Mouse (Mus musculus) forebrain, embryonic 16.5 days (tissue): Measurements from ENCODE around the gene Tcf7l2. TPM values are rescaled to one million over a fixed set of nuclear protein-coding genes. Genes with fewer than 3 reads are reported as not detected.

Experiments used
- ATAC-seq: fragments of 200-750 bp; cut with Nextera tagmentation; 2 replicates; pipeline ENCODE4 v1.8.0; 2017; ENCODE audit warnings: mild to moderate bottlenecking, moderate library complexity
- H3K27ac ChIP-seq: fragments of 300-500 bp; sonication (generic); 2 replicates; pipeline ENCODE4 v1.5.1; 2014; ENCODE audit warnings: low read length, control low read depth
- H3K27me3 ChIP-seq: fragments of 300-500 bp; sonication (generic); replicated peaks from 2 replicates; pipeline ENCODE4 v1.6.1; 2014; ENCODE audit warnings: low read length; ENCODE audit not compliant: control insufficient read depth, insufficient read depth
- H3K36me3 ChIP-seq: fragments of 300-500 bp; sonication (generic); 2 replicates; pipeline ENCODE4 v1.6.1; 2014; ENCODE audit not compliant: control insufficient read depth, insufficient read depth
- H3K4me1 ChIP-seq: fragments of 300-500 bp; sonication (generic); replicated peaks from 2 replicates; pipeline ENCODE4 v1.6.1; 2014; ENCODE audit warnings: low read length; ENCODE audit not compliant: control insufficient read depth, insufficient read depth
- H3K4me2 ChIP-seq: fragments of 300-500 bp; sonication (generic); 2 replicates; pipeline ENCODE4 v1.6.1; 2014; ENCODE audit warnings: mild to moderate bottlenecking, low read length, control low read depth
- H3K4me3 ChIP-seq: fragments of 300-500 bp; sonication (generic); replicated peaks from 2 replicates; pipeline ENCODE4 v1.5.1; 2014; ENCODE audit warnings: mild to moderate bottlenecking, low read length, control low read depth
- H3K9ac ChIP-seq: fragments of 300-500 bp; sonication (generic); replicated peaks from 2 replicates; pipeline ENCODE4 v1.6.1; 2014; ENCODE audit warnings: low read depth, low read length, control low read depth
- H3K9me3 ChIP-seq: fragments of 300-500 bp; sonication (generic); 2 replicates; pipeline ENCODE4 v1.6.1; 2016; ENCODE audit warnings: low read length; ENCODE audit not compliant: control insufficient read depth
- WGBS: fragments of 180-500 bp; shearing (Covaris S2); extraction: QIAGEN DNeasy Blood & Tissue Kit; methylation state at CpG from one replicate; pipeline ENCODE4 v1.1.7; 2014; 5-methylcytosine and 5-hydroxymethylcytosine counted together
- polyA plus RNA-seq: library from polyadenylated mRNA; unstranded; fragments of >200 nt; fragmentation: Nextera tagmentation; extraction: Ambion mirVana; gene quantifications from 2 replicates; pipeline ENCODE4 v1.2.1, GENCODE M21; 2015

The Tcf7l2 gene
- polyA plus RNA-seq, 1 experiment from 2014 or later, result 58.7 TPM

DNA sequence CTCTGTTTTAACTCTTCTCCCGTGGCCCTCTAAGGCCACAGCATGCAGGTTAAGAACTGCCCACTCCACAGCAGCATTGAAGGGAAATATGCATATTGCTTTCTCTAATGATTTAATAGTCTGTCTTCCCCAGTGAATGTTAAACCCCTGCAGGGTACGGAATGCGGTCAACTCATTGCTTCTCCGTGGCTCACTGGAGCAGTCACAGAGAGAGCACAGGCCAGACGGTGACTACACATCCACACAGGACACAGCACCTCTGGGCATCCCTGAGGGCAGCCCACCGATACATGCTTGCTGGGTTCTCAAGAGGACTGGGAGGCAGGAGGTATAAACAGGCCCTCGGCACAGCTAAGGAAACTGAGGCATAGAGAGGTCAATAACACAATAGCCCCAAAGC, 35.3 kb upstream of the Tcf7l2 start:
- ATAC-seq, result no peak
- Histone ChIP-seq H3K4me1 (no peaks in the 10 kb centered on the region), H3K9ac (no peak overlapping the region), H3K9me3 (no peaks in the 10 kb centered on the region), H3K4me2 (no peak overlapping the region), H3K4me3 (no peak overlapping the region), H3K27ac (no peak overlapping the region), H3K36me3 (no peaks in the 10 kb centered on the region), H3K27me3 (no peaks in the 10 kb centered on the region)
- 79% methylated on average over 7 of the region's 7 CpGs for WGBS

DNA sequence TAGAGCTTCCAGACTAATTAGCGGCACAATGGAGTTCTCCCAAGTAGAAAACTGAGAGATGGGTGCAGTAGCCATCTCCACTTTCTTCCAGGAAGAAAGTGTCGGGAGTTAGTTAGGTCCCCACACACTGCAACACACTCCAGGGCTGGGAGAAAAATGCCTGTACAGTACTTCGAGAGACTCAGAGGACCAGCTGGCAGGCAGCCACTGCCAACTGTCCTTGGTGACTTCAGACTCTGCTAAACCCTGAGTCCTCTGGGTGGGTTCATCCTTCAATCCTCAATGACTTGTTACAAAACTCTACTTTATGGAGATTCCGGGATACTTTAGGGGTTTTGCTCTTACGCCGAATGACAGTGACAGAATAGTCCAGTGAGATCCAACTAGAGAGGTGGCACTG, 34.8 kb upstream of the Tcf7l2 start:
- H3K4me2 ChIP-seq, result no peak overlapping the region
- H3K9me3 ChIP-seq, result no peaks in the 10 kb centered on the region
- no peak overlapping the region for H3K4me3 ChIP-seq
- H3K27ac ChIP-seq, result no peak overlapping the region
- no peaks in the 10 kb centered on the region for H3K27me3 ChIP-seq
- no peak overlapping the region for H3K9ac ChIP-seq
- 87% methylated on average over 6 of the region's 6 CpGs for WGBS
- no peaks in the 10 kb centered on the region for H3K4me1 ChIP-seq
- ATAC-seq, result no peak
- no peaks in the 10 kb centered on the region for H3K36me3 ChIP-seq

DNA sequence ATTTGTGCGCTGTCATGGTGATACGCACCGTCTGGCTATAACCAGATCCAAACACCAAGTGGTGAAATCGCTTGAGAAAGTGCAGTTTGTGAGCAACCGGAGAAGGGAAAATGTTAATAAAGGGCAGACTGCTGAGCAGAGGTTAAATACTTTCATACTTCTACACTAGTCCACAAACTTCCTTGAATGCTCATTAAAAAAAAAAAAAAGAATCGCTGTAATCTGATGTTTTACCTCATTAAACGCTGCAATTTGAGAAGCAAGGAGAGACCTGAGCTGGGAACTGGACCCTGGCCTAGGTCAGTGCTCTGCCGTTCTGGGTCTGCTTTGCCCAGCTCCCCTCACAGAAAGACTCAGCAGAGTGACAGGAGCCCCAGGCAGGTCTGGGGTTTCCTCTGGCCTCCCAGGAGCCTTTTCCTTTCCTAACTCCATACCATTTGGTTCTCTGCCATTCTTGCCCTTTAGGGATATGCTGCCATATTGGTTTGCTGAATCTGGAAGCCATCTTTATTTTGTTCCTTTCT, 33.5 kb upstream of the Tcf7l2 start:
- Histone ChIP-seq H3K4me1 (no peaks in the 10 kb centered on the region), H3K9me3 (no peaks in the 10 kb centered on the region), H3K4me3 (no peak overlapping the region), H3K9ac (no peak overlapping the region), H3K27me3 (no peaks in the 10 kb centered on the region), H3K27ac (no peak overlapping the region), H3K36me3 (no peaks in the 10 kb centered on the region), H3K4me2 (no peak overlapping the region)
- no peak for ATAC-seq
- WGBS, result 74% methylated on average over 8 of the region's 8 CpGs

DNA sequence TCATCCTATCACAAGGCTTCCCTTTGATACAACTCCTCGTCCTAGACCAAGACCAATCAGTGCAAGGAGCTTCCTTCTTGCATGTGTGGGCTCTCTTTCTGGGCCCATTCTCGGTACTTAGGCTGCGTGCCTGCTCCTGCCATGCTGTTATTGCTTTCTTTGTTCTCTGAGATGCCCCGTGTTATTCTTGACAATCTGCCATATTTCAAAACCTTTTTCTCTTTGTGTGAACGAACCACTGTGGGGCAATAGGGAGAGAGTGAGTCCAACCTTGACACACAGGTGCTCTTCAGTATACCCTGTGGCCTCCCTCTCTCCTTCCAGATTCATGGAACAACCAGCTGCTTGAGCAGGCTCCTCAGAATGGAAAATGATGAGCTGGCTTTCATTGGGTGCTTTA, 30.8 kb upstream of the Tcf7l2 start:
- H3K36me3 ChIP-seq, result no peaks in the 10 kb centered on the region
- no peaks in the 10 kb centered on the region for H3K27me3 ChIP-seq
- no peak overlapping the region for H3K27ac ChIP-seq
- H3K4me3 ChIP-seq, result no peak overlapping the region
- H3K9ac ChIP-seq, result no peak overlapping the region
- WGBS, result 69% methylated on average over 5 of the region's 5 CpGs
- no peak for ATAC-seq
- no peaks in the 10 kb centered on the region for H3K9me3 ChIP-seq
- H3K4me2 ChIP-seq, result no peak overlapping the region
- H3K4me1 ChIP-seq, result no peaks in the 10 kb centered on the region

DNA sequence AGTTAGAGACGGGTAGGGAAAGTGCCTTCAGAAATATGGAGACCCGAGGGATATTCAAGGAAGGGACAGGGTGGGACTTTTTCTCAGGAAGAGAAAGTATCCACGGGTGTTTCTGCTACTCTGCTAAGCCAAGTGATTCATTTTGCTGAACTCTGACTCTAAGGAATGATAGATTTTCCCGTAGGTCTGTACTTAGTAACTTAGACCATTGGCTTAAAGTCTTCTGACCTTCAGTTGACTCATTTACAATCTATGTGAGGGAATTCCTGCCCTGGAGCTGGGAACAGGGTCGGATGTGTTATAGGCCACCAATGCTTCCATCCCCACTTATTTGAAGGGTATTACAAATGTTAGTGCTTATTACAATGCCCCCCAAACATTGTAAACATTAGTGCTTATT, 29.9 kb upstream of the Tcf7l2 start:
- no peaks in the 10 kb centered on the region for H3K9me3 ChIP-seq
- no peaks in the 10 kb centered on the region for H3K4me1 ChIP-seq
- no peak overlapping the region for H3K9ac ChIP-seq
- H3K27me3 ChIP-seq, result no peaks in the 10 kb centered on the region
- H3K4me2 ChIP-seq, result no peak overlapping the region
- WGBS, result 88% methylated on average over 5 of the region's 5 CpGs
- H3K4me3 ChIP-seq, result no peak overlapping the region
- H3K27ac ChIP-seq, result no peak overlapping the region
- no peaks in the 10 kb centered on the region for H3K36me3 ChIP-seq
- ATAC-seq, result no peak

DNA sequence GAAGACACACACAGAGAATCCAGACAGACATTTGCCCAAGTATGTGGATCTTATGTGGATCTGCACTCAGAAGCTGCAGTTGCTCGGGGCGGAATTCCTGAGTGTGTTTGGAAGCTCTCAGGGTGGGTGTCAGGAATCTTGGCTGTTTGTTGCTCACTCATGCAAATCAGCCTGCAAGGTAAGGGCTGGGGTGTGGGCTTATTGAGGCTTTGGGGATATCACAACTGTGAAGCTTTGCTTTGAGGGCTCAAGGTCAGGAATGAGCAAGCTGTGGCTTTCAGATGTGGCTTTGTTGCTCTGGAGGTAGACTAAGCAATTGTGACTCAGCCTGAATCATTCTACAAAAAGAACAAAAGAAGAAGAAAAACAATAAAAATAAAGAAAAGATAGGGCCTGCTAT, 28.9 kb upstream of the Tcf7l2 start:
- Histone ChIP-seq H3K4me1 (no peaks in the 10 kb centered on the region), H3K27me3 (no peaks in the 10 kb centered on the region), H3K27ac (no peak overlapping the region), H3K9me3 (no peaks in the 10 kb centered on the region), H3K4me3 (no peak overlapping the region), H3K9ac (no peak overlapping the region), H3K4me2 (no peak overlapping the region), H3K36me3 (no peaks in the 10 kb centered on the region)
- 95% methylated on average over 2 of the region's 2 CpGs for WGBS
- ATAC-seq, result no peak

DNA sequence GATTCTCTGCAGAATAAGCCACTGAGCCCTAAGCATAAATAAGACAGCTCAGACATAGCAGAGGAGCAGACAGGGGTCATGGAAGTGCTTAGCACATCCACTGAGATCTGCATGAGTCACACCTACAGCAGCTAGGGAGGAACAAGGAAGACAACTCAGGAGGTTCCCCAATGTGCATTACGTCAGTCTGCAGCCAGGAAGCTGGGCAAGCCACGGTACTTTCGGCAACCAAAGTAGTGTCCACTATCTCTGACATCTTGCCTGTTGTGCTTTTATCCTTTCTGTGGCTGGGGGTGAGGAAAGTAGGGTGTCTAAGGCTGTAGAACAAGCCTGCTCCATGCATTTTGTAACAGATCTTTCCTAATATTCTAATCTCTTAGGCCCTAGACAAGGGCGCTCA, 27.6 kb upstream of the Tcf7l2 start:
- H3K4me2 ChIP-seq, result no peak overlapping the region
- H3K36me3 ChIP-seq, result no peaks in the 10 kb centered on the region
- H3K4me3 ChIP-seq, result no peak overlapping the region
- no peaks in the 10 kb centered on the region for H3K9me3 ChIP-seq
- 90% methylated on average over 4 of the region's 4 CpGs for WGBS
- ATAC-seq, result no peak
- no peak overlapping the region for H3K9ac ChIP-seq
- no peaks in the 10 kb centered on the region for H3K4me1 ChIP-seq
- no peak overlapping the region for H3K27ac ChIP-seq
- no peaks in the 10 kb centered on the region for H3K27me3 ChIP-seq

DNA sequence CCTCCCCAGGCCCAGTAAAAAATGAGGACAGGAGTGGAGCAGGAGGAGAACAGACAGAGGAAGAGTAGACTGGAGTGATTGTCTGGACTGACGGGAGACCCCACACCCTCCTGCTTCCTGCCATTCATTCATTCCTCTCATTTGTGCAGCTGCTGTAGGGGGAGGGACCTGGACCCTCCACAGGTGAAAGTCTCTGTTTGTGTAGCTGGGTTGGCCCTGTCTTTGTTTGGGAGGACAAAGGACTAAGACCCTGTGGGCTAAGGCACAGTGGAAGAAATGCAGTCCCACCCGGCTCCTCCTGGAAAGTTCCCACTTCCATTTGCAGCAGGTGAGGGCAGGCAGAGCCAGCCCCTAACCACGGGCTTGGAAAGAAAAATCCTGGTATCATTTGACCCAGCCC, 27.0 kb upstream of the Tcf7l2 start:
- WGBS, result 35% methylated on average over 3 of the region's 3 CpGs
- no peaks in the 10 kb centered on the region for H3K9me3 ChIP-seq
- no peak overlapping the region for H3K4me3 ChIP-seq
- H3K4me2 ChIP-seq, result no peak overlapping the region
- no peaks in the 10 kb centered on the region for H3K27me3 ChIP-seq
- H3K36me3 ChIP-seq, result no peaks in the 10 kb centered on the region
- H3K9ac ChIP-seq, result no peak overlapping the region
- no peaks in the 10 kb centered on the region for H3K4me1 ChIP-seq
- no peak for ATAC-seq
- no peak overlapping the region for H3K27ac ChIP-seq

DNA sequence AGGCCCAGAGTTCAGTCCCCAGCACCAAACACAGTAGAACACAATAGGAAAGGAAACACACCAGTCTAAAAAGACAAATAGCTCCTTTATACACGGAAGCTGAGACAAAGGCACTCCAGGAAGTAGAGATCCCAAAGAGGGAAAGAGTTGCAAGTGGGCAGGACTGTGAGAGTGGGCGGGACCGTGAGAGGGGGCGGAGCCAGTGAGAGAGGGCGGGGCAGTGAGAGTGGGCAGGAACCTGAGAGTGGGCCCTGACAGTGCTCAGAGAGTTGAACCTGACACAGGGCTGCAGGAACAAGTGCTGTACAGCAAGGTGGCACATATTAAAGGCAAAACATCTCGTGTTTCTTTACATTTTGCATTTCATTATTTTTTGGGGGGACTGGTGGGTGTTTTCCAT, 22.5 kb upstream of the Tcf7l2 start:
- no peak for ATAC-seq
- WGBS, result 66% methylated on average over 6 of the region's 6 CpGs
- Histone ChIP-seq H3K4me3 (no peak overlapping the region), H3K36me3 (no peaks in the 10 kb centered on the region), H3K27ac (no peak overlapping the region), H3K4me2 (no peak overlapping the region), H3K27me3 (no peaks in the 10 kb centered on the region), H3K9me3 (no peaks in the 10 kb centered on the region), H3K9ac (no peak overlapping the region), H3K4me1 (no peaks in the 10 kb centered on the region)
